Mouse (Mus musculus) right cerebral cortex, postnatal 10 days (tissue): ENCODE measurements around the gene Prkaa1.
"Not testable (repeated sequence)": the region's sequence is repeated elsewhere in the genome, so short reads cannot be mapped to it uniquely, and the experiment has no call there.

Experiments
- DNase-seq, 2 experiments: peaks; one replicate each; pipeline ENCODE4 v3.0.0; 2021; ENCODE audit warnings: low spot score in 2 of 2

The Prkaa1 gene

DNA sequence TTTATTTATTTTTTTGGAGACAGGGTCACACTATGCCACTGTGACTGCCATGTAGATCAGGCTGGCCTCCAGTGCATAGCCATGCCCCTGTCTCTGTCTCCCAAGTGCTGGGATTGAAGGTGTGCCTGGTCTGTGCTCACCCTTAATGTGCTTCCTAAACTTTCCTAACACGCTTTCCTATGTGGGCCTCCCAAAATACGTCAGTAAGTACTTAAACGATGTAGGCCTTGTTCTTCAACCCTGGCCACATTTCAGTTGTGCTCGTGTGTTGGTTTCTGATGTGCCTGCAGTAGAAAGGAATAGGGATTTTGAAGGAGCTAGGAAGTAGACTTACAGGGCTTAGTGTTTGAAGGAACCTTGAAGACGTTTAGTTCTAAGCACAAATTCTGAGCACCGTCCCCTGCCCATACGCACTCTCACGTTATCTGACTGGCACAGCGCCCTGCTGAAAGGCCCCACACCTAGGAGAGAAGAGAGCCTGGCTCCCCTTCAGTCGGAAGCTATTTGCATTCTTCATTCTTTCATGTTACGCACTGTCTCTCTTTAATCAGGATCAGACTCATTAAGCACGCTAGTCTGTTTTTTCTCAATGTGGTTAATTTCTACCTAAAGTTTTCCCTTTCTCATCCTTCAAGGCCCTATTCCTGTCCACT, 21.6 kb downstream of the Prkaa1 start:
- no peak for DNase-seq

DNA sequence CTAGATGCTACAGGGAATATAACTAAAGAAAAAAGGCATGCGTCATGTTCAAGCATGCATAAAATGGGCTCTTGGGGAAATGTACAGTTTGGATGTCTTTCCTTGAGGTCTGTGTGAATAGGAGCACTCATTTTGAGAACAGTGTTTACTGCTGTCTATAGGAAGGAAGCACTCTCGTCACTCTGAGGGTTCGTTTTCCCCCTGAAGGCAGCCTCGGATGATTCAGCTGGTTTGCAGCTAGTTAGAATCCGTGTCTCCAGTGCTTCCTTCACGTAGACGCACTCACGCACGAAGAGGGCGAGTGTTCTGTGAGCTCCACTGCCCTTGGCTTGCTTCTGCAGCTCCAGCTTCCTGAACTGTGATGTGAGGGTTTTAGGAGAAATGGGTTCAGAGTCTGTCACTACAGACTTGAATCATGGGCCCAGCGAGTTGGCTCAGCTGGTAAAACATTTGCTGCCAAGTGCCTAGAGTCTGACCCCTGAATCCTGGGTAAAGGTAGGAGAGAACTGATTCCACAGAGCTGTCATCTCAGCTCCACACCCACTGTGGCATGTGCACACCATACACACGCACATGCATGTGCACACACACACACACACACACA, 29.7 kb downstream of the Prkaa1 start:
- no peak for DNase-seq

DNA sequence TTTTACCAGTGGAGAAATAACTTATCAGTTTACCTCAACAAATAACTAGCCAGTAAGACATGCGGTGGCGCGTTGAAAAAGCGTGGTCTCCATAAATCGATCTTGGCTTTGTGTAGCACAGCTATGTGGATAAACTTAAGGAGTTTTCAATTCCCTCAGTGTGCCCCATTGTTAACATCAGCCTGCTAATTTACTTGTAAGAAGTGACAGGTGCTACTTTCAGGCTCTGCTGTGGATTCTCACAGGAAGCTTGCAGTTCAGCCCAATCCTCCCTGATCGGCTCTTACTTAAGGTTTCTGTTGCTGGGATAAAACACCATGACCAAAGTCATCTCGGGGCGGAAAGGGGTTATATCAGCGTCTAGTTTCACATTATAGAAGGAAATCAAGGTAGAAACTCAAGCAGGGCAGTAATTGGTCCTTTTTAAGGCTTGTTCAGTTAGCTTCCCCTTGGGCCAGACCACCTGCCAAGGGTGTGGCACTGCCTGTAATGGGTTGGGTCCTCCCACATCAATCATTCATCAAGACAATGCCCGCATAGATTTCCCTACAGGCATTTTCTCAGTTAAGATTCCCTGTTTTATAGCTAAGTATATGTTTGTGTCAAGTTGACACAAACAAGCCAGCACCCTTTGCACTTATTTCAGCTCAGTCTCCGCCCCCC, 41.1 kb downstream of the Prkaa1 start:
- DNase-seq = no peak

DNA sequence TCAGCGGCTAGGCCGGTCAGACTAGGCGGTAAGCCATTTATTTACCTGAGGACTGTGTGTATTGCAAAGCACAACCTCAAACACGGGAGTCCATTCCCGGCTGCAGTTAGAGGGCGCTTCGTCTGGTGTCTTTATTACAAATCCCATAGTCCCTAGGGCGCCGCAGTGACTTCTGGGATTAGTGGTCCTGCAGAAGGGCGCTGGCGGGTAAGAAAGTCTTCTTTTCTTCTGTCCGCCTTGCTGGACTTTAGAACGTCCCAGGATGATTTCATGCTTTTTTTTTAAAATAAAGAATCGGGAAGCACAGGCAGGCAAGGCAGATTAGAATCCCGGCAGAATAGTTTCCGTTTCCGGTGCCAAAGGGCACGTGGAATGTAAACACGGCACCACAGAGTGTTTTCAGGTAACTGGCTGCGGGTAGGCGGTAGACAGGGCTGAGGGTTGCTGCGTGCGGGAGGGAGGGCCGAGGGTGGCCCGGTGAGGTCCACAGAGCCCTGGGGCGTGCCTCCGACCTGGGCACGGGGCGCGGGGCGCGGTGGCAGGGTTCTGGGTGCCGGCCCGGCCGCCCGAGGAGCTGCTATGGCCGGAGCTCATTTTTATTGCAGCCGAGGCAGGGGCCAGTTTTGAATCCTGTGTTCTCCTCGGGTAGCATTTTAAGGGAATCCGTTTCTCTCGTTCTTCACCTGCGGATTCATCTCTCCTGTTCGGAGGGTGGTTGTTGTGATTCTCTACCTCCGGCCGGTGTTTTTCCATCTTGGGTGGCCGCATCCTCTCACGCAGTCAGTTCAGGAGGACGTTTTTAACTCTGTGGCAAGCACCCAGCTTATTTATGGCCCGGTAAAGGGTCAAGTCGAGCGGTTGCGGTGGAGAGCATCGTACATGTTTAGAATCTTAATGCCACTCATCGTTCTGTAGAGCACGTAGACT, 42.0 kb downstream of the Prkaa1 start, which contains the start of gene Ttc33:
Ttc33 (plus strand) TSS at position 160 of the 927 bp plus-strand sequence.
- DNase-seq = peak; percentile 86 to 89

DNA sequence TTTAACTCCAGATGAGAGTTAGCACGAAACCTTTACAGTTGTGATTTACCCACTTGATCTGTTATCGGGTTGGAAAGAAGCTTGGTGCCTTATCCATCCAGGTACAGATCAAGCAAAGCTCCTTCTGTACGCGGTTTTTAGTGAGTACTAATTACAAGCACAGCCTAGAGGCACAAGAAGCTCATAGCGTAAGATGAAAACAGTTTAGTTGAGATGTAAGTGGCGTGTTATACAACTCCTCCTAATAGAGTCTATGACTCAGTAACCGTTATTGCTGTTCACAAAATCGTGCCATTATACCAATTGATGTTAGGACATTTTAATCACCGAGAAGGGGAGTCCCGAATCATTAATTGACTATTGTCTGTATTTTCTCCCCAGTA, 42.6 kb downstream of the Prkaa1 start:
- no peak for DNase-seq

DNA sequence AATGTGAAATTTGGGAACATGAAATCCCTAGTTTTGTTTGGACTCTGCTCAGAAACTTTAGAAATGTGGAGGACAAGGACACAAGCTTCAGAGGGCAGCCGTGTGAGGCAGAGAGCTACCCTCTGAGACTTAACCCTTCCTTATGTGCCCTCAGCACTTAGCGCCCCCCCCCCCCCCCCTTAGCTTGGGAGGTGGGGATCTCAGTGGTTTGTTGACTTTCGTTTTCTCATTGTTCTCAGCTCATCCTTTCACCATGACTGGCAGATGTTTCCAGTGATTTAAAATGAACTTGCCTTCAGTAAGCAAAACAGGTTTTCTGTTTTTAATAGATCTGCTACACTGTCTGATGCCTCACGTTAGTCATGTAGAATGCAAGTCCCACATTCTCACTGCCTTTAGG, 43.5 kb downstream of the Prkaa1 start:
- no peak for DNase-seq

DNA sequence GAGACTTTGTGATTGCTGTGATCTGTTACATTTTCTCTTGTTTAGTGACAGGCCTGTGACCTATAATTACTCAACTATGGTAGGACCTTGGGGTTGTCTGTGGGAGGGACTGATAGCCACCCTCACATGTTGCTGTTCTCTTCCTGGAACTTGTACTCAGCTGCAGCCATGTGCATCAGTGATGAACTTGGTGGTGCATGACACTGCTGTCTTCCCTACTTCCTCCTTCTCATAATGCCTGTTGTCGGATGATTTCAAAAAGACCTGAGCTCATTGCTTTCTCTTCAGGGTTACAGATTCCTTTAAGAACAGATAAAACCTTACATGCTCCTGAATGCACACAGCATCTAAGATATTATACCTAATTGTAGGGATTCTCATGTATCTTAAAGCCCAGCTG, 44.4 kb downstream of the Prkaa1 start:
- DNase-seq = no peak

DNA sequence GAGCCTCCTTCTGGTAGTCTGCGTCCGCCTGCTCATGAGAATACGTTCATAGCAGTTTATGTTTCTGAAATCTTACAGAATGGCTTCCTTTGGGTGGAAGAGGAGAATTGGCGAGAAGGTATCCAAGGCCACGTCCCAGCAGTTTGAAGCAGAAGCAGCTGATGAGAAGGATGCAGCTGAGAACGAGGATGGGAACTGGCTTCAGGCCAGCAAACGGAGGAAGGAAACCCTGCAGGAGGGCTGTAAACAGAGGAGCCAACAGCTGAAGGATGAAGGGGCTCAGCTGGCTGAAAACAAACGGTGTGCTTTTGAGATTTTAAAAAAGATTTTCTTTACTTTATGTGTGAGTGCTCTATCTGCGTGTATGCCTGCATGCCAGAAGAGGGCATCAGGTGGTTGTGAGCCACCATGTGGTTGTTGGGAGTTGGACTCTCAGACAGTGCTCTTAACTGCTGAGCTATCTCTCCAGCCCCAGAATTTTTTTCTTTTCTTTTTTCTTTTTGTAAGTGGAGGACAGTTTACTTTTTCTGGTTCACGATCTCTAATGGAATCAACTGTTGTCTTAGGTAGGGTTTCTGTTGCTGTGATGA, 45.9 kb downstream of the Prkaa1 start:
- DNase-seq = peak; percentile 44 to 57

DNA sequence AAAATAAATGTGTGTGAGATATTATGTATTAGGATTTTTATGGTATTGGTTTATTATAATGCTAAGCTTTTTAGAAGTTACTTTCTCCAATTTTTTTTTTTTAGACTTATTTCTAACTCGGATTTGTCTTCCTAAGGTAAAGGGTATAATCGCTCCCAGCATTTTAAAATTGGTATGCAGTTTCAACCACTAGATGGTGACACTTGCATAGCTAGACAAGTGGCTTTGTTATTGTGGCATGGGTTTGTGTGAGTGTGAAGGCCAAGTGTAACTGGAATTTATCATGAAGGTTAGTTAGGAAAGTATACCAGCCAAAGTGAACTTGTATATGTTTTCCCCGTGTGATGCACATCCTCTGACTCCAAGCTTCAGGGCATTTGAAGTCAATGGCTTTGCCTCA, 50.2 kb downstream of the Prkaa1 start:
- DNase-seq = no peak

DNA sequence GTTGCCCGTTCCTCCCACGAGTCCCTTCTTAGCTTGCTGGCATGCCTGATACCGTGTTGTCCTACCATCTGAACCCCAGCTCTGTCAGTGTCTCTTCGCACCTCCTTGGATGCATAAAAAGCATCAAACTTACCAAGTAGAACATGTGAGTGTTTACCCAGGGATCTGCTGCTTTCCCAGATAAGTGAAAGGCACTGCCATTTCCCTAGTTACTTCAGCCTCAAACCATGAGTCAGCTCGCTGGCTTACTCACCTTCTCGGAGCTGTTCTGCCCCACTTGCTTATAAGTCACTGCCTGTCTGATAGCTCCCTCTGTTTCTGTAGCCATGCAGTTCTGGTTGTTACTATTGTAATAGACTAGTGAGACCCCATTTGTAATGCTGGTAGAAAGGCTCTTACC, 50.8 kb downstream of the Prkaa1 start:
- no peak for DNase-seq

DNA sequence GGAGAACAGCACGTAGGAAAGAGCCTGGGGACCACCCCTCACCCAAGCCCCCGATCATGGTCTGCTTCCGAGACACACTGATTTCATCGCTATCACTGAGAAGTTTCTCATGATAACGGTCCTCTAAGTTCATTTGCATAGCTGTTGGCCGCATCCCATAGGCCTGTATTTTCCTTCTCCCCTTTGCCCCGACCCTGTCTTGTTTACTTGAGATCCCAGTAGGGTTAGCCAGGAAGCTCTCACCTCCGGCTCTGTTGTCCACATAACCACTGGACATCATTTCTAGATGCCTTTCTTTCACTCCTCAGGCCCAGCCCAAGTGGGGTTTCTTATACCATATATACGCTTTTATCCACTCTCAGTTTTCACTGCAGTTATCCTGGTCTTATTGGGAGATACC, 51.3 kb downstream of the Prkaa1 start:
- DNase-seq = no peak

DNA sequence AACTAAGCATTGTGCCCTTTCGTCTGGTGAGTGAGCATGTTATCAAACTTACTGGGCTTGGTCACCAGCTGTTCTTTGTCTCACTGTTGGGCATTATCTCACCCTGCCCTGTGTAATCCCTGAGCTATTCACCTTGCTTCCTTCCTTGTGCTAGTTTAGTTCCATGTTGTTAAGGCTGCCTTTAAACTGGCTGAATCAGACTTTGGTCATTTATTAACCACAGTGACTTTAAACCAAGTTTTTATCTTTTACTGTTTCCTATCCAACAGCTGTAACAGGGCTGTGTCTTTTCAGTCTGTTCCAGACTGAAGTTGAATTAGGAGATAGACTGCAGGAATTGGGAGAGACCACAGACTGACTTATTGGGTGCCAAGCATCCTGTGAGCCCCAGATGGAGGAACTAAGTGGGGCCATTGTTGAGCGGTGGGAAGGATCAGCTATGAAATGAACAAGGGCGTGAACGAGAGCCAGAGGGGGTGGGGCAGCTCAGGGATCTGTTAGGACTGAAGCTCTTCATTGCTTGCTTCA, 52.4 kb downstream of the Prkaa1 start:
- no peak for DNase-seq

DNA sequence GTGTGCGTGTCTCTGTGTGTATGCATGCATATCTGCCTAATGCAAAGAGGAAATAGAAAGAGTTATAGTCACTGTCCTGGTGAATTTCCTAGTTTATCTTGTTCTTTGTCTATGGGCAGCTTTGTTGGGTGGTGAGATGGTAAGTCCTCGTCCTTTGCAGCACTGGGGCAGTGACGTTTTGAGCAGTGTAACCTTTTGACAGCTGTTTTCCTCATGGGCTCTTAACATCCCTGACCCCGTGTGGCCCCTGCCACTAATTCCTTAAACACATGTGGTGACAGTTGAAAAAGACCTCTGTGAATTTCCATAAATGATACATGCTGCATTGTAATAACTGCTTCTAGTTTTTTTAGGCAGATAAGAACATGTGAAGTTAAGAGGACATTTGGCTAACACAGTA, 53.0 kb downstream of the Prkaa1 start:
- DNase-seq = no peak

DNA sequence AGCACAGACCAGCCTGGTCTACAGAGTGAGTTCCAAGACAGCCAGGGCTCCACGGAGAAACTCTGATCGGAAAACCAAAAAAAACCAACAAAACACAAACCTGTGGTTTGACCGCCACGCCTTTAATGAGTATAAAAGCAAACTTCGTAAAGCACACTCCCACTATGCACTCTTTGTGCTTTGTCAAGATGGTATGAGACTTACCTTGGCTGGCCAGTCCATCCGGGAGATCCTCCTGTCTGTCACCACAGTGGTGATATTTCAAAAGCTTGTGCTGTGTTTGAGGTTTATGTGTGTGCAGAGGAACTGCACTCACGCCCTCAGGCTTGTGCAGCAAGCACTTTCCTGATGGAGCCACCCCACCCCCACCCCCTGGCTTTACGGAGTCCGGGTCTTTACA, 61.6 kb downstream of the Prkaa1 start:
- DNase-seq = no peak

DNA sequence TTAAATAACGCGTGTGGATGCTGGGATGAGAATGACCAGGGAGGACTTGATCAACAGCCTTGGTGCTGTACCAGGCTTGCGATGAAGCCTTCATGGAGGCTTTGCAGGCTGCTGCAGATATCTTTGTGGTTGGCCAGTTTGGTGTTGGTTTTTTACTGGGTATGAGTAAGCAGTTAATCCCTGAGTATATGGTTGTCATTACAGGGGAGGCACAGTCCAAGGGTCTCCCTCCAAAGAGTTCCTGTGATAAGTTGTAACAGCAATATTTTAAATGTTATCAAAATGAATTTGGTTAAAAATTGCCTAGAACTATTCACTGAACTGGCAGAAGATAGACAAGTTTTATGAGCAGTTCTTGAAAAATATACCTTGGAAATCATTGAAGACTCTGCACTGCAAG, 65.5 kb downstream of the Prkaa1 start:
- DNase-seq = no peak

DNA sequence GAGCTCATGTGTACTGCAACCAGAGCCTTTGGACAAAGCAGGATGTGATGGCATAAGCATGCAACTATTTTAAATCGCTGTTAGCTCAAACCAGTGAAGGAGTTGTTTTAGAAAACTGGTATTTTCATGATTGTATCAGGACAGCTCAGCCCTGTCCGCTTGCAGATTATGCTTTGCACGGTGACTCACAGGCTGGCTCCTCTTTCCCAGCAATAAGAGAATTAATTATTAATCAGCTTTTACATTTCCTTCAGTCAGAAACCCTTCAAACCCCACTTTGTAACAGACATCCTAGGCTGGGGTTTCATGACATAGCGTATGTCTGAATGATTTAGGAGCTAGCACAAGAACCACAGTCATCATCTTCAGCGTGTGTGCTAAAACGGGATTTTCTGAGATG, 76.8 kb downstream of the Prkaa1 start:
- no peak for DNase-seq

DNA sequence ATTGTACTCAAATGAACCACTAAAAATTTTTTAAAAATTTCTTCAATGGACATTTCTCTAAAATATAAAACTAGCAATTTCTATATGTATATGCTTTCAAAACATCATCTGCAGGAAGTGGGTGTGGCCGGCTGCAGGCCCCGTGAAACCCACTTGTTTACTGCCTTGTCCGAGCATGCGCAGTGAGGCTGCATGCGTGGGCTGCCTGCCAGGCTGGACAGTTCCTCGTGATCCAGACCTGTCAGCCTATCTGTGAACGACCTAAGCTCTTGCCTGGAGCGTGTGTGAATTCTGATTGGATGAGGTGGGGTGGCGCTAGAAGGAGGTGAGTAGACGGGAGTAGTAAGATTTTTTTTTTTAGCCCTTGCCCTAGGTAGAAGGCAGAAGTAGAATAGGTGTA, 87.1 kb downstream of the Prkaa1 start:
- DNase-seq = not testable (repeated sequence)
